Mouse (Mus musculus) myocyte (in vitro differentiated cells): Measurements from ENCODE around the gene Hspg2. TPM values are rescaled to one million over a fixed set of nuclear protein-coding genes. Genes with fewer than 3 reads are reported as not detected.
A peak's percentile ranks its signal among the peaks of the same experiment; 100 is the strongest.

Experiments used
- H3K27me3 ChIP-seq: one replicate; pipeline ENCODE4 v1.6.1; 2011; ENCODE audit not compliant: control insufficient read depth, insufficient read depth, insufficient read length
- H3K36me3 ChIP-seq: one replicate; pipeline ENCODE4 v1.6.1; 2011; ENCODE audit not compliant: control insufficient read depth, insufficient read depth
- H3K4me2 ChIP-seq: one replicate; pipeline ENCODE4 v1.6.1; 2011; ENCODE audit warnings: low read depth, control low read depth
- H3K4me3 ChIP-seq: one replicate; pipeline ENCODE4 v1.5.1; 2011; ENCODE audit warnings: mild to moderate bottlenecking, control low read depth, moderate library complexity
- H3K79me2 ChIP-seq: one replicate; pipeline ENCODE4 v1.6.1; 2011; ENCODE audit not compliant: control insufficient read depth, insufficient read depth
- H3ac ChIP-seq: one replicate; pipeline ENCODE4 v1.6.1; 2011; ENCODE audit not compliant: control insufficient read depth, insufficient read length
- CEBPB ChIP-seq: IDR thresholded peaks from 2 replicates; pipeline ENCODE4 v1.6.1; 2011; ENCODE audit warnings: mild to moderate bottlenecking, moderate library complexity; ENCODE audit not compliant: poor library complexity, insufficient read depth, severe bottlenecking
- E2F4 ChIP-seq: IDR thresholded peaks from one replicate; pipeline ENCODE4 v1.6.1; 2011; ENCODE audit warnings: mild to moderate bottlenecking, control low read depth, moderate library complexity; ENCODE audit not compliant: insufficient read depth
- MAX ChIP-seq: IDR thresholded peaks from one replicate; pipeline ENCODE4 v1.6.1; 2011; ENCODE audit warnings: low read depth, mild to moderate bottlenecking, control low read depth
- MYOD1 ChIP-seq, 3 experiments: IDR thresholded peaks; one replicate each; pipeline ENCODE4 v1.6.1; 2011; ENCODE audit warnings: control low read depth in 2 of 3, low read depth in 2 of 3, mild to moderate bottlenecking in 2 of 3, moderate library complexity in 1 of 3; ENCODE audit not compliant: insufficient read length in 2 of 3, control insufficient read depth in 1 of 3
- MYOG ChIP-seq, 3 experiments: IDR thresholded peaks; one replicate each; pipeline ENCODE4 v1.6.1; 2011; ENCODE audit warnings: control low read depth in 2 of 3, low read depth in 2 of 3, mild to moderate bottlenecking in 2 of 3; ENCODE audit not compliant: insufficient read length in 2 of 3, control insufficient read depth in 1 of 3, insufficient read depth in 1 of 3
- POLR2A ChIP-seq: IDR thresholded peaks from one replicate; pipeline ENCODE4 v1.6.1; 2011; ENCODE audit warnings: low read depth, mild to moderate bottlenecking, control low read depth, moderate library complexity; ENCODE audit not compliant: insufficient read length
- POLR2AphosphoS2 ChIP-seq: IDR thresholded peaks from one replicate; pipeline ENCODE4 v1.6.1; 2011; ENCODE audit warnings: low read depth, control low read depth; ENCODE audit not compliant: insufficient read length
- REST ChIP-seq: IDR thresholded peaks from one replicate; pipeline ENCODE4 v1.6.1; 2011; ENCODE audit warnings: mild to moderate bottlenecking, control low read depth, moderate library complexity; ENCODE audit not compliant: insufficient read depth, insufficient read length
- SRF ChIP-seq: IDR thresholded peaks from one replicate; pipeline ENCODE4 v1.6.1; 2011; ENCODE audit warnings: low read depth; ENCODE audit not compliant: control insufficient read depth, insufficient read length
- TCF12 ChIP-seq: IDR thresholded peaks from one replicate; pipeline ENCODE4 v1.6.1; 2011; ENCODE audit warnings: mild to moderate bottlenecking, control low read depth; ENCODE audit not compliant: poor library complexity, insufficient read depth, severe bottlenecking
- TCF3 ChIP-seq: IDR thresholded peaks from one replicate; pipeline ENCODE4 v1.6.1; 2011; ENCODE audit warnings: low read depth, control low read depth; ENCODE audit not compliant: insufficient read length
- USF1 ChIP-seq: IDR thresholded peaks from one replicate; pipeline ENCODE4 v1.6.1; 2011; ENCODE audit warnings: low read depth, mild to moderate bottlenecking, control low read depth, moderate library complexity
- polyA plus RNA-seq: library from polyadenylated mRNA; unstranded; fragments of >200 nt; fragmentation: generic; extraction: Trizol; gene quantifications from one replicate; pipeline ENCODE4 v1.2.1, GENCODE M21; 2012; ENCODE audit warnings: missing spikeins

Gene Hspg2
- polyA plus RNA-seq, 1 experiment, result 209 TPM

GRCm38 (mm10) chr4:137506629-137507028 lies 38.1 kb downstream of the Hspg2 start:
- Histone ChIP-seq H3ac (no peak overlapping the region), H3K4me2 (no peak overlapping the region), H3K27me3 (no peaks in the 10 kb centered on the region), H3K79me2 (peaks cover 20% of the 10 kb centered on the region), H3K36me3 (peaks cover 44% of the 10 kb centered on the region), H3K4me3 (no peak overlapping the region)
- no peak for TF ChIP-seq REST
- no peak for TF ChIP-seq CEBPB
- TF ChIP-seq TCF12, result no peak
- no peak for TF ChIP-seq USF1
- TF ChIP-seq MYOG (IDR thresholded peaks at IDR 0.05; ENCODE audit: control insufficient read depth in 1 of 3, insufficient read depth in 1 of 3, insufficient read length in 2 of 3, low read depth in 2 of 3), result no peak
- TF ChIP-seq POLR2AphosphoS2, result no peak
- TF ChIP-seq TCF3, result no peak
- no peak for TF ChIP-seq MYOD1 (IDR thresholded peaks at IDR 0.05; ENCODE audit: control insufficient read depth in 1 of 3, insufficient read length in 2 of 3, low read depth in 2 of 3)

GRCm38 (mm10) chr4:137509528-137509927 lies 41.0 kb downstream of the Hspg2 start:
- Histone ChIP-seq H3K27me3 (no peaks in the 10 kb centered on the region), H3K4me2 (no peak overlapping the region), H3K4me3 (no peak overlapping the region), H3K79me2 (peaks cover 8% of the 10 kb centered on the region), H3K36me3 (peaks cover 50% of the 10 kb centered on the region), H3ac (no peak overlapping the region)
- TF ChIP-seq REST (no peak), SRF (no peak), MAX (no peak), CEBPB (no peak), TCF3 (no peak)

GRCm38 (mm10) chr4:137510021-137510696 lies 41.6 kb downstream of the Hspg2 start:
- Histone ChIP-seq H3K4me3 (no peak overlapping the region), H3K79me2 (peaks cover 4% of the 10 kb centered on the region), H3ac (no peak overlapping the region), H3K36me3 (peaks cover 47% of the 10 kb centered on the region), H3K4me2 (no peak overlapping the region), H3K27me3 (no peaks in the 10 kb centered on the region)
- peak; percentile 40 for TF ChIP-seq POLR2A
- peak; percentile 36 for TF ChIP-seq POLR2AphosphoS2
- no peak for TF ChIP-seq SRF

GRCm38 (mm10) chr4:137512897-137513296 lies 44.3 kb downstream of the Hspg2 start:
- TF ChIP-seq USF1 (no peak), E2F4 (no peak), POLR2A (no peak), TCF12 (no peak), POLR2AphosphoS2 (no peak), MAX (no peak), MYOG (IDR thresholded peaks at IDR 0.05; ENCODE audit: control insufficient read depth in 1 of 3, insufficient read depth in 1 of 3, insufficient read length in 2 of 3, low read depth in 2 of 3) (no peak), CEBPB (no peak), MYOD1 (IDR thresholded peaks at IDR 0.05; ENCODE audit: control insufficient read depth in 1 of 3, insufficient read length in 2 of 3, low read depth in 2 of 3) (no peak), SRF (no peak), REST (no peak), TCF3 (no peak)
- H3K79me2 ChIP-seq, result no peaks in the 10 kb centered on the region
- no peaks in the 10 kb centered on the region for H3K27me3 ChIP-seq
- H3K4me3 ChIP-seq, result no peak overlapping the region
- H3ac ChIP-seq, result no peak overlapping the region
- H3K4me2 ChIP-seq, result no peak overlapping the region
- peaks cover 43% of the 10 kb centered on the region for H3K36me3 ChIP-seq

- H3K4me2 ChIP-seq, result no peak overlapping the region
- TF ChIP-seq TCF3 (no peak), MYOD1 (IDR thresholded peaks at IDR 0.05; ENCODE audit: control insufficient read depth in 1 of 3, insufficient read length in 2 of 3, low read depth in 2 of 3) (no peak), MAX (no peak), CEBPB (no peak), POLR2A (no peak), TCF12 (no peak), SRF (no peak), POLR2AphosphoS2 (no peak), REST (no peak), E2F4 (no peak), MYOG (IDR thresholded peaks at IDR 0.05; ENCODE audit: control insufficient read depth in 1 of 3, insufficient read depth in 1 of 3, insufficient read length in 2 of 3, low read depth in 2 of 3) (no peak), USF1 (no peak)
- H3K36me3 ChIP-seq, result peaks cover 24% of the 10 kb centered on the region
- no peak overlapping the region for H3K4me3 ChIP-seq
- no peaks in the 10 kb centered on the region for H3K27me3 ChIP-seq
- H3K79me2 ChIP-seq, result no peaks in the 10 kb centered on the region
- H3ac ChIP-seq, result no peak overlapping the region
Observed at GRCm38 (mm10) chr4:137517989-137518691, 49.6 kb downstream of the Hspg2 start.
